Mouse (Mus musculus) hindbrain, embryonic 15.5 days (tissue): ENCODE measurements around the gene Lsm12. TPM values are rescaled to one million over a fixed set of nuclear protein-coding genes. Genes with fewer than 3 reads are reported as not detected.

ENCODE experiments used
- ATAC-seq: fragments of 200-750 bp; cut with Nextera tagmentation; 2 replicates; pipeline ENCODE4 v1.8.0; 2017; ENCODE audit warnings: low read depth, moderate number of reproducible peaks, moderate TSS enrichment; ENCODE audit not compliant: low FRiP score
- H3K27ac ChIP-seq: fragments of 300-500 bp; sonication (generic); replicated peaks from 2 replicates; pipeline ENCODE4 v1.5.1; 2015; ENCODE audit warnings: mild to moderate bottlenecking, inconsistent platforms
- H3K27me3 ChIP-seq: fragments of 300-500 bp; sonication (generic); 2 replicates; pipeline ENCODE4 v1.6.1; 2015; ENCODE audit warnings: control low read depth, inconsistent platforms
- H3K36me3 ChIP-seq: fragments of 300-500 bp; sonication (generic); 2 replicates; pipeline ENCODE4 v1.6.1; 2015; ENCODE audit warnings: control low read depth, inconsistent platforms
- H3K4me1 ChIP-seq: fragments of 300-500 bp; sonication (generic); replicated peaks from 2 replicates; pipeline ENCODE4 v1.6.1; 2015; ENCODE audit warnings: control low read depth, inconsistent platforms
- H3K4me2 ChIP-seq: fragments of 300-500 bp; sonication (generic); 2 replicates; pipeline ENCODE4 v1.6.1; 2015; ENCODE audit warnings: moderate library complexity, mild to moderate bottlenecking, inconsistent platforms
- H3K4me3 ChIP-seq: fragments of 300-500 bp; sonication (generic); 2 replicates; pipeline ENCODE4 v1.5.1; 2015; ENCODE audit warnings: mild to moderate bottlenecking, inconsistent platforms
- H3K9ac ChIP-seq: fragments of 300-500 bp; sonication (generic); 2 replicates; pipeline ENCODE4 v1.6.1; 2015; ENCODE audit warnings: inconsistent platforms
- H3K9me3 ChIP-seq: fragments of 300-500 bp; sonication (generic); 2 replicates; pipeline ENCODE4 v1.6.1; 2016; ENCODE audit warnings: control low read depth, inconsistent platforms
- WGBS: fragments of 180-500 bp; shearing (Covaris S2); methylation state at CpG from one replicate; pipeline ENCODE4 v1.1.7; 2015; 5-methylcytosine and 5-hydroxymethylcytosine counted together
- polyA plus RNA-seq: library from polyadenylated mRNA; unstranded; fragments of >200 nt; fragmentation: Nextera tagmentation; extraction: Ambion mirVana; gene quantifications from 2 replicates; pipeline ENCODE4 v1.2.1, GENCODE M21; 2015

Lsm12 gene
- polyA plus RNA-seq, 1 experiment from 2014 or later = 102 TPM

GRCm38 (mm10) chr11:102221954-102222351 is 36.9 kb upstream of the Lsm12 start:
- H3K27ac ChIP-seq = no peak overlapping the region
- H3K36me3 ChIP-seq = no peaks in the 10 kb centered on the region
- no peak overlapping the region for H3K9ac ChIP-seq
- WGBS = 78% methylated on average over 8 of the region's 8 CpGs
- no peak for ATAC-seq
- H3K4me1 ChIP-seq = peaks cover 68% of the 10 kb centered on the region
- no peaks in the 10 kb centered on the region for H3K27me3 ChIP-seq
- H3K4me2 ChIP-seq = no peak overlapping the region
- no peak overlapping the region for H3K4me3 ChIP-seq
- no peaks in the 10 kb centered on the region for H3K9me3 ChIP-seq

GRCm38 (mm10) chr11:102221243-102221953 is 36.3 kb upstream of the Lsm12 start:
- WGBS = 91% methylated on average over 8 of the region's 8 CpGs
- H3K4me3 ChIP-seq = no peak overlapping the region

GRCm38 (mm10) chr11:102220451-102220850 is 35.4 kb upstream of the Lsm12 start:
- Histone ChIP-seq H3K4me2 (no peak overlapping the region), H3K27ac (no peak overlapping the region), H3K9me3 (no peaks in the 10 kb centered on the region), H3K9ac (no peak overlapping the region), H3K4me1 (peaks cover 68% of the 10 kb centered on the region), H3K4me3 (no peak overlapping the region), H3K27me3 (no peaks in the 10 kb centered on the region), H3K36me3 (no peaks in the 10 kb centered on the region)
- ATAC-seq = no peak
- WGBS = 67% methylated on average over 6 of the region's 6 CpGs

More at GRCm38 (mm10) chr11:102221243-102221953, 36.3 kb upstream of the Lsm12 start:
- H3K9me3 ChIP-seq = no peaks in the 10 kb centered on the region
- no peaks in the 10 kb centered on the region for H3K36me3 ChIP-seq
- no peak overlapping the region for H3K9ac ChIP-seq
- no peak overlapping the region for H3K27ac ChIP-seq
- H3K4me2 ChIP-seq = no peak overlapping the region
- H3K27me3 ChIP-seq = no peaks in the 10 kb centered on the region
- peaks cover 68% of the 10 kb centered on the region for H3K4me1 ChIP-seq
- no peak for ATAC-seq

- Histone ChIP-seq H3K27ac (no peak overlapping the region), H3K9ac (no peak overlapping the region), H3K4me2 (no peak overlapping the region), H3K4me3 (no peak overlapping the region), H3K9me3 (no peaks in the 10 kb centered on the region), H3K36me3 (no peaks in the 10 kb centered on the region), H3K27me3 (no peaks in the 10 kb centered on the region), H3K4me1 (peaks cover 68% of the 10 kb centered on the region)
- ATAC-seq = no peak
- 75% methylated on average over 4 of the region's 4 CpGs for WGBS
Measured at GRCm38 (mm10) chr11:102219994-102220346, 34.9 kb upstream of the Lsm12 start.

GRCm38 (mm10) chr11:102219247-102219993 is 34.3 kb upstream of the Lsm12 start:
- Histone ChIP-seq H3K4me1 (peaks cover 68% of the 10 kb centered on the region), H3K9me3 (no peaks in the 10 kb centered on the region), H3K4me2 (peak overlapping the region; percentile 55), H3K27me3 (no peaks in the 10 kb centered on the region), H3K27ac (peak overlapping the region; percentile 76), H3K9ac (no peak overlapping the region), H3K36me3 (no peaks in the 10 kb centered on the region), H3K4me3 (no peak overlapping the region)
- no peak for ATAC-seq
- WGBS = 63% methylated on average over 14 of the region's 14 CpGs

GRCm38 (mm10) chr11:102218783-102219182 is 33.7 kb upstream of the Lsm12 start:
- WGBS = 0% methylated on average over 9 of the region's 10 CpGs
- Histone ChIP-seq H3K36me3 (no peaks in the 10 kb centered on the region), H3K4me3 (peak overlapping the region; percentile 23), H3K4me1 (peaks cover 68% of the 10 kb centered on the region), H3K27me3 (no peaks in the 10 kb centered on the region), H3K9ac (peak overlapping the region; percentile 29; the same call in 1 of the 2 replicates), H3K27ac (peak overlapping the region; percentile 76), H3K4me2 (peak overlapping the region; percentile 55), H3K9me3 (no peaks in the 10 kb centered on the region)
- peak; percentile 79 for ATAC-seq

GRCm38 (mm10) chr11:102217876-102218430 is 32.9 kb upstream of the Lsm12 start:
- peak overlapping the region; percentile 55 for H3K4me2 ChIP-seq
- H3K9me3 ChIP-seq = no peaks in the 10 kb centered on the region
- 76% methylated on average over 7 of the region's 7 CpGs for WGBS
- no peak for ATAC-seq
- H3K27me3 ChIP-seq = no peaks in the 10 kb centered on the region
- peak overlapping the region; percentile 76 for H3K27ac ChIP-seq
- peak overlapping the region; percentile 29; the same call in 1 of the 2 replicates for H3K9ac ChIP-seq
- peaks cover 70% of the 10 kb centered on the region for H3K4me1 ChIP-seq
- H3K36me3 ChIP-seq = no peaks in the 10 kb centered on the region
- H3K4me3 ChIP-seq = peak overlapping the region; percentile 23; the same call in 1 of the 2 replicates

- Histone ChIP-seq H3K9me3 (no peaks in the 10 kb centered on the region), H3K4me3 (no peak overlapping the region), H3K4me2 (peak overlapping the region; percentile 55; the same call in 1 of the 2 replicates), H3K9ac (no peak overlapping the region), H3K36me3 (no peaks in the 10 kb centered on the region), H3K4me1 (peaks cover 70% of the 10 kb centered on the region), H3K27me3 (no peaks in the 10 kb centered on the region), H3K27ac (no peak overlapping the region)
- ATAC-seq = no peak
- WGBS = 70% methylated on average over 6 of the region's 6 CpGs
Measured at GRCm38 (mm10) chr11:102217396-102217795, 32.3 kb upstream of the Lsm12 start.

- Histone ChIP-seq H3K9me3 (no peaks in the 10 kb centered on the region), H3K36me3 (no peaks in the 10 kb centered on the region), H3K9ac (no peak overlapping the region), H3K4me2 (no peak overlapping the region), H3K27me3 (no peaks in the 10 kb centered on the region), H3K4me1 (peaks cover 75% of the 10 kb centered on the region), H3K27ac (no peak overlapping the region), H3K4me3 (no peak overlapping the region)
- no peak for ATAC-seq
- WGBS = 61% methylated on average over 5 of the region's 5 CpGs
Measured at GRCm38 (mm10) chr11:102216886-102217240, 31.8 kb upstream of the Lsm12 start.

GRCm38 (mm10) chr11:102216056-102216885 is 31.2 kb upstream of the Lsm12 start:
- WGBS = 49% methylated on average over 12 of the region's 12 CpGs
- no peak overlapping the region for H3K4me2 ChIP-seq

GRCm38 (mm10) chr11:102215511-102215910 is 30.4 kb upstream of the Lsm12 start:
- no peak overlapping the region for H3K27ac ChIP-seq
- no peak overlapping the region for H3K4me3 ChIP-seq
- no peaks in the 10 kb centered on the region for H3K9me3 ChIP-seq
- peaks cover 85% of the 10 kb centered on the region for H3K4me1 ChIP-seq
- ATAC-seq = no peak
- H3K27me3 ChIP-seq = no peaks in the 10 kb centered on the region
- no peak overlapping the region for H3K9ac ChIP-seq
- 77% methylated on average over 11 of the region's 11 CpGs for WGBS
- H3K36me3 ChIP-seq = no peaks in the 10 kb centered on the region
- no peak overlapping the region for H3K4me2 ChIP-seq

More at GRCm38 (mm10) chr11:102216056-102216885, 31.2 kb upstream of the Lsm12 start:
- Histone ChIP-seq H3K4me1 (peaks cover 81% of the 10 kb centered on the region), H3K36me3 (no peaks in the 10 kb centered on the region), H3K9ac (no peak overlapping the region), H3K27ac (peak overlapping the region; percentile 27; the same call in 1 of the 2 replicates), H3K9me3 (no peaks in the 10 kb centered on the region), H3K27me3 (no peaks in the 10 kb centered on the region), H3K4me3 (no peak overlapping the region)
- no peak for ATAC-seq
